Mouse (Mus musculus) liver, embryonic 16.5 days (tissue): Measurements from ENCODE around the gene 9930104L06Rik. TPM values are rescaled to one million over a fixed set of nuclear protein-coding genes. Genes with fewer than 3 reads are reported as not detected.
"Not testable (repeated sequence)": the region's sequence is repeated elsewhere in the genome, so short reads cannot be mapped to it uniquely, and the experiment has no call there.

Experiments used
- ATAC-seq: fragments of 200-750 bp; cut with Nextera tagmentation; 2 replicates; pipeline ENCODE4 v1.8.0; 2017; ENCODE audit warnings: low read depth, mild to moderate bottlenecking, moderate number of reproducible peaks, moderate library complexity
- H3K27ac ChIP-seq: fragments of 300-500 bp; sonication (generic); 2 replicates; pipeline ENCODE4 v1.5.1; 2014; ENCODE audit warnings: mild to moderate bottlenecking, low read length
- H3K27me3 ChIP-seq: fragments of 300-500 bp; sonication (generic); 2 replicates; pipeline ENCODE4 v1.6.1; 2014; ENCODE audit warnings: low read depth, low read length, mixed read lengths; ENCODE audit not compliant: control insufficient read depth, insufficient read depth
- H3K36me3 ChIP-seq: fragments of 300-500 bp; sonication (generic); 2 replicates; pipeline ENCODE4 v1.6.1; 2014; ENCODE audit warnings: mild to moderate bottlenecking; ENCODE audit not compliant: control insufficient read depth, insufficient read depth
- H3K4me1 ChIP-seq: fragments of 300-500 bp; sonication (generic); 2 replicates; pipeline ENCODE4 v1.6.1; 2014; ENCODE audit warnings: low read depth, low read length, mixed read lengths; ENCODE audit not compliant: control insufficient read depth
- H3K4me2 ChIP-seq: fragments of 300-500 bp; sonication (generic); 2 replicates; pipeline ENCODE4 v1.6.1; 2014; ENCODE audit warnings: low read depth, low read length, mixed read lengths
- H3K4me3 ChIP-seq: fragments of 300-500 bp; sonication (generic); 2 replicates; pipeline ENCODE4 v1.5.1; 2014; ENCODE audit warnings: low read depth, mild to moderate bottlenecking, low read length
- H3K9ac ChIP-seq: fragments of 300-500 bp; sonication (generic); 2 replicates; pipeline ENCODE4 v1.6.1; 2014; ENCODE audit warnings: low read depth, low read length
- H3K9me3 ChIP-seq: fragments of 300-500 bp; sonication (generic); replicated peaks from 2 replicates; pipeline ENCODE4 v1.6.1; 2016; ENCODE audit warnings: low read length; ENCODE audit not compliant: control insufficient read depth
- WGBS: fragments of 180-500 bp; shearing (Covaris S2); extraction: QIAGEN DNeasy Blood & Tissue Kit; methylation state at CpG from one replicate; pipeline ENCODE4 v1.1.7; 2014; ENCODE audit not compliant: insufficient replicate concordance; 5-methylcytosine and 5-hydroxymethylcytosine counted together
- polyA plus RNA-seq: library from polyadenylated mRNA; unstranded; fragments of >200 nt; fragmentation: Nextera tagmentation; extraction: Ambion mirVana; gene quantifications from 2 replicates; pipeline ENCODE4 v1.2.1, GENCODE M21; 2015

The 9930104L06Rik gene
- polyA plus RNA-seq, 1 experiment from 2014 or later = 4.3 TPM

DNA sequence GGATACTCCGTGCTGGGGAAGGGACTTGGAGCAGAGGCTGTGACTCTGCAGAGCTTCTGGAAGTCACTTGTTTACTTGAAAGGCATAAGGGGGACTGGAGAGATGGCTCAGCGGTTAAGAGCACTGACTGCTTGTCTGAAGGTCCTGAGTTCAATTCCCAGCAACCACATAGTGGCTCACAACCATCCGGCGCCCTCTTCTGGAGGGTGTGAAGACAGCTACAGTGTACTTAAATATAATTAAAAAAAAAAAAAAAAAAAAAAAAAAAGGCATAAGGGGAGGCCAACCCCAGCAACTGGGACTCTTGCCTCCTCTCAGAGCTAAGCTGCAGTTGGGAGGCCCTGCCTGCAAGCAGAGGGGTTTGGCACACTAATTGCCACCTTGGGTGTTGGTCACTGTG is 31.4 kb upstream of the 9930104L06Rik start:
- whole genome bisulfite sequencing = 43% methylated on average over 4 of the region's 4 CpGs
- no peak for ATAC-seq
- Histone ChIP-seq H3K36me3 (no peaks in the 10 kb centered on the region), H3K4me2 (no peak overlapping the region), H3K9ac (no peak overlapping the region), H3K4me3 (no peak overlapping the region), H3K9me3 (no peaks in the 10 kb centered on the region), H3K4me1 (no peaks in the 10 kb centered on the region), H3K27me3 (peaks cover 7% of the 10 kb centered on the region), H3K27ac (no peak overlapping the region)

DNA sequence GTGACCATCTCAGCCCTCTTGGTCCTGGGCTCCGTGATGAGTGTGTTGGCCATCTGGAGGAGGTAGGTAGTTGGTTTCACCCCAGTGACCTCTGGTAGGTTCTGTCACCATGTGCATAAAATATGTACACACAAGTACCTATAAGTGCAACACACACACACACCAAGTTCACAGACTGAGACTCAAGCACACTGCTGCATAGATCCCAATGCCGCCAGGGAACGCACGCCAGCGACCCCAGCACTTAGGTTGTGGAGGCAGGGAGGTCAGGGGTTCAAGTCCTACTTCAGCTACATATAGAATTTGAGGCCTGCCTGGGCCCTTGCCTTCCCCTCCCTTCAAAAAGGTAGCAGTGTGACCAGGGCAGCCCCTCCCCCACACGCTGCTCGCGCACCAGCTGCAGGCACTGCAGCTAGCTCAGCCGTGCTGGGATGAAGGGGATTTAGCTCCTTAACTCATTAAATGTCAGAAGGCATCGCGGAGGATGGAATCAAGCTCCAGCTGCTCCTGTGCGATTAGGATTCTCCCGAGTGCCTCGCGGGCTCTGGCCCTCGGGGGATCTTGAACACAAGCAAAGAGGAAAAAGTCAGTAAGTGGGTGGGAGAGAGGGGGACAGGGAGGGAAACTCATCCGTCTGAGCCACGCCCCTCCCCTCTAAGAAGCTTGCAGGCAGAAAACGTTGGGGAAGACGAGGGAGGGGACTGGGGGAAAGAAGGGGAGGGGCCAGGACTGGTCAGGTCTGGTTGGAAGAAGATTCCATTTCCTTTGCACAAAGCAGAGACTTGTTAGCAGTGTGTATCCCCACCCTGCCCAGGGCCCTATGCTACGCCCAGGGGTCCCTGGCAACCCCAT is 30.7 kb upstream of the 9930104L06Rik start:
- Histone ChIP-seq H3K27me3 (peaks cover 7% of the 10 kb centered on the region), H3K9me3 (no peaks in the 10 kb centered on the region), H3K36me3 (no peaks in the 10 kb centered on the region), H3K4me3 (no peak overlapping the region), H3K27ac (no peak overlapping the region), H3K9ac (no peak overlapping the region), H3K4me2 (no peak overlapping the region), H3K4me1 (no peaks in the 10 kb centered on the region)
- no peak for ATAC-seq
- 12% methylated on average over 21 of the region's 21 CpGs for WGBS

DNA sequence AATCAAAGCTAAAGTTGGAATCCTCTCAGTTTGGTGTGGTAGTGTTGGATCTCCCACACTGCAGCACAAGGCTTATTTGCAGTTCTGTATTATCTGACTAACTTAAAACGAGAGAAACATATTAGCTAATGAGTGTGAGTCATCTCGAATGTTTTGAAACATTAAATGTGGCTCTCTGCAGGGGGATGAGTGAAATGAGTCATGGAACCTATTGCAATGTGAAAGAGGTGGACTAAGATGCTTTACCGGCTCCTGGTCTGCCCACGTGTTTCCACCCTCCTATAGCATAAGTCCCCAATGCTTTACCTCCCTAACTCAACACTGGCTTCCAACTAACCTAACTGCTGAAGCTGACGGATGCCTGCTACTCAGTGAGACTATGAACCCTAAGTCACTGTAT is 8.7 kb upstream of the 9930104L06Rik start:
- 82% methylated on average over 5 of the region's 5 CpGs for WGBS
- peaks cover 76% of the 10 kb centered on the region for H3K36me3 ChIP-seq
- H3K27ac ChIP-seq = no peak overlapping the region
- H3K27me3 ChIP-seq = no peaks in the 10 kb centered on the region
- ATAC-seq = no peak
- H3K9ac ChIP-seq = no peak overlapping the region
- no peak overlapping the region for H3K4me3 ChIP-seq
- H3K9me3 ChIP-seq = no peaks in the 10 kb centered on the region
- H3K4me1 ChIP-seq = no peaks in the 10 kb centered on the region
- no peak overlapping the region for H3K4me2 ChIP-seq

DNA sequence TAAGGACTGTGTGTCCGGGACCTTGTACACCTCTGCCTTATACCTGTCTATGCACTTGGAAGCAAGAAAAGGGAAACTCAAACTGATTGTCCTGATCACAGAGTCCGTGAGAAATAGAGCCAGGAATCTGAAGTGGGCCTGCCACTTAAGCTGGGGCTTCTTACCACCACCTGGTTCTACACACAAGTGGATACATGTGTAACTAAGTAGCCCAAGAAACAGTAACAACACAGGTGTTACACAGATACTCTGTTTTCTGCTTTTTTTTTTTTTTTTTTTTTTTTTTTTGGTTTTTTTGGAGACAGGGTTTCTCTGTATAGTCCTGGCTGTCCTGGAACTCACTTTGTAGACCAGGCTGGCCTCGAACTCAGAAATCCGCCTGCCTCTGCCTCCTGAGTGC is 2.4 kb downstream of the 9930104L06Rik start, which contains the start of gene Cdca8:
TSS of gene Cdca8 (minus strand) at position 101 of the 400 bp plus-strand sequence.
- ATAC-seq, H3K9ac ChIP-seq, H3K9me3 ChIP-seq, H3K27me3 ChIP-seq, H3K36me3 ChIP-seq, H3K4me2 ChIP-seq, H3K27ac ChIP-seq, H3K4me3 ChIP-seq: not testable (repeated sequence)
- 70% methylated on average over 4 of the region's 4 CpGs for WGBS
- H3K4me1 ChIP-seq = peaks cover 16% of the 10 kb centered on the region

DNA sequence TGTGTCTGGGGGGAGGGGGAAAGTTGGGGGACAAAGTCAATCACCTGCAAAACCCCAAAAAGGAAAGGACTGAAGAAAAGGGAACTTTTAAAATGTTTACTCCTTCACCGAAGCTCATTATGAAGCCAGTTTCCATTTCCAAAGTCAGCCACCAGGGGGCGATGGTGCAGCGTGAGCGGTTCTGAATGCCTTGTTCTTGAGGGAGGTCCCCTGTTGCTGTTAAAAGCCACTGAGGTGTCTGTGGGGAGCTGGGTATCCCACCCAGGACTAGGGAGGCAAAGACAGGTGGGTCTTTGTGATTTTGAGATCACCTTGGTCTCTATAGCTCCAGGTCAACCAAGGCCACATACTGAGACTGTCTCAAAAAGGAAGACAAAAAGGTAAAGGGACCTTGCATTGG is 6.2 kb downstream of the 9930104L06Rik start:
- H3K4me2 ChIP-seq = no peak overlapping the region
- no peak for ATAC-seq
- H3K4me1 ChIP-seq = no peaks in the 10 kb centered on the region; the same call in 1 of the 2 replicates
- WGBS = 4% methylated on average over 4 of the region's 4 CpGs
- H3K9ac ChIP-seq = no peak overlapping the region
- no peak overlapping the region for H3K27ac ChIP-seq
- peaks cover 8% of the 10 kb centered on the region for H3K36me3 ChIP-seq
- H3K9me3 ChIP-seq = no peaks in the 10 kb centered on the region
- H3K4me3 ChIP-seq = no peak overlapping the region
- no peaks in the 10 kb centered on the region for H3K27me3 ChIP-seq

DNA sequence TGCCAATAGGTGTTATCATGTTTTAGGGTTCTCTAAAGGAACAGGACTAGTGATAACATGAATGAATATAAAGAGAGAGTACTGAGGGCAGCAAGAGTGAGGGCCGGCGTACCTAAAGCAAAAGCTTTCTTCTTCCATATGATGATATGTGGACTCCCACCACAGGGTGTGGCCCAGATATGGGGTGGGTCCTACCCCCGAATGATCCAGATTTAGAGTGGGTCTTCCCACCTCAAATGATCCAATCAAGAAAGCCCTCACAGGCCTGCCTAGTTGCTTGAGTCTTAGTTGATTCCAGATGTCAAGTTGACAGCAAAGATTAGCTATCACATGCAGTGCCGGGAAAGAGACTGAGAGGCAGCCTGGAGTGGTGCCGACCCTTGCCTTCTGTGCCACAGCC is 6.9 kb downstream of the 9930104L06Rik start:
- H3K4me1 ChIP-seq = no peaks in the 10 kb centered on the region
- no peak overlapping the region for H3K9ac ChIP-seq
- WGBS = 69% methylated on average over 5 of the region's 5 CpGs
- H3K27ac ChIP-seq = no peak overlapping the region
- peaks cover 8% of the 10 kb centered on the region for H3K36me3 ChIP-seq
- H3K9me3 ChIP-seq = no peaks in the 10 kb centered on the region
- ATAC-seq = no peak
- no peaks in the 10 kb centered on the region for H3K27me3 ChIP-seq
- no peak overlapping the region for H3K4me3 ChIP-seq
- no peak overlapping the region for H3K4me2 ChIP-seq

DNA sequence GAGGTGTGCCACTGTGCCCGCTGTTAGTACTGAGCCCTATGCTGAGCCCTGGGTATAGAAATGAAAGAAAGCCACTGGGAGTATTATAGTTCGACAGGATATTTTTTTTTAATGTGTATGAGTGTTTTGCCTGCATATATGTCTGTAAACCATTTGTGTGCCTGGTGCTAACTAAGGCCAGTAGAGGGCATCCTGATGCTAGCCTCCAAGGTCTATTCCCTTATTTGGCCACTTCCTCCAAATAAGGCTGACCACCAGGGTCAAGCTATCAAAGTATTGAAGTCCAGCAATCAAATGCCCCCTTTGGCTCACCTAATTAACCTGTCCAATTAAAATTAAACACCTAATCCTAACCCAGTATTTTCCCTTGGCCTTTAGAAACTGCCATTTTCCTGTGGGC is 8.1 kb downstream of the 9930104L06Rik start:
- no peak overlapping the region for H3K27ac ChIP-seq
- no peak overlapping the region for H3K4me2 ChIP-seq
- no peak for ATAC-seq
- H3K9me3 ChIP-seq = no peaks in the 10 kb centered on the region
- H3K4me1 ChIP-seq = no peaks in the 10 kb centered on the region
- H3K4me3 ChIP-seq = no peak overlapping the region
- WGBS = 54% methylated on average over 2 of the region's 2 CpGs
- no peak overlapping the region for H3K9ac ChIP-seq
- H3K36me3 ChIP-seq = peaks cover 3% of the 10 kb centered on the region
- no peaks in the 10 kb centered on the region for H3K27me3 ChIP-seq

DNA sequence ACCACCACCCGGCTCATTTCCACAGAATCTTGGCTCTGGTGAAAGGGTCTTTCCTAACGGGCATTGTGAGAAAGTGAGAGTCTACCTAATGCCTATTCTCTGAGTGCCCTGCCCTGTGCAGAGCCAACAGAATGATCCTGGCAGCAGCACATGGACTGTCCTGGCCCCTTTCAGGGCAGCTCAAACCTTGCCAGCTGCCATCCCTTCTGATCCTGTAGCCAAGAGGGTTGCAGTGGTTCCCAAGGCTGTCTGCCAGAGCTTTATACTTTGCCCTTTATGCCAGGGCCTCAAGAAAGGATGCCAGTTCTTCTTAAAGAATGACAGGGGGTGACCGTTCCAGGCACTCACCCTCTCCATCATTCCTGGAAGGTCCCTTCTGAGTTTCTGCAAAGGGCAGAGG is 12.6 kb downstream of the 9930104L06Rik start:
- Histone ChIP-seq H3K4me1 (no peaks in the 10 kb centered on the region), H3K4me2 (no peak overlapping the region), H3K27ac (no peak overlapping the region), H3K4me3 (no peak overlapping the region), H3K9ac (no peak overlapping the region), H3K27me3 (no peaks in the 10 kb centered on the region), H3K9me3 (no peaks in the 10 kb centered on the region), H3K36me3 (no peaks in the 10 kb centered on the region)
- ATAC-seq = no peak
- 64% methylated on average over 3 of the region's 3 CpGs for WGBS

DNA sequence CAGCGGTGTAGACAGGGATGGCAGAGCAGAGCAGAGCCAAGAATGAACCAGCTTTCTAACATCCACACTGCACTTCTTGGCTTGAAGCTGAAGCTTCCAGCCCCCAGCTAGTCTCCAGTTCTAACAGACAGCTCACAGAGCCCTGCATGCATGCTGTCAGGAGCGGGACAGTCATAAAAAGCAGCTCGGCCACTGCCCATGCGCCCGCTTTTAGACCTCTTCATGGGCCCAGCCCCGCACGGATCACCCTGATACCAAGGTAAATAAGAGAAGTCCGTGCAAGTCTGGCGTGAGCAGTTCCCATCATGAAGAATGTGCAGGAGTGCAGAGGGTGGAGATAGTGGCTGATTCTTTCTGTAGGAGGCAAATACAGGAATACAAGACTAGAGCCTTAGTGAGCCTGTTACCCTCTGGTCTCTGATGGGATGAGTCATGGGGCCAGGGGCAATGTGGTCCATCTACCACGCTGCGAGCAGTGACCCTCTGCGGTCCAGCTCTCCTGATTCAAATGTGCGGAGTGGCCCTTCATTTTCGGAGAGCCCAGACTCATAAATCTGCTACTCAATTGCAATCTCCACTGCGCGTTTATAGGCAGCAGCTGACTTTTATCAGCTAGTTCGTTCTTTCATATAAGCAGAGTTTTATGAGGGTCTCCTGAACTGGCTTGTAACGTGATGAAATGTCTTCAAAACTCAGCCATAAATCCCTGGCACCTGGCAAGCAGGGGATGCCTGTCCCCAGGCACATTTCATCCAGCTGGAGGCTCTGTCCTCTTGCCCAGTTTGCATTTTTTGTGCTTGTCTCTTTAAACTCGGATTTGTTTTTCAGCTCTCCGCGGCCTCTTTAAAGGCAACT is 13.6 kb downstream of the 9930104L06Rik start:
- Histone ChIP-seq H3K9ac (no peak overlapping the region), H3K36me3 (no peaks in the 10 kb centered on the region), H3K4me1 (no peaks in the 10 kb centered on the region), H3K9me3 (no peaks in the 10 kb centered on the region), H3K27me3 (no peaks in the 10 kb centered on the region), H3K27ac (no peak overlapping the region), H3K4me3 (no peak overlapping the region), H3K4me2 (no peak overlapping the region)
- ATAC-seq = no peak
- 74% methylated on average over 21 of the region's 21 CpGs for WGBS
